ENCODE assay signal across 8 mouse cellular contexts in genomic region chr13:21718381-21719080, GRCm38 (mm10). TPM values are rescaled to one million over a fixed set of nuclear protein-coding genes. Genes with fewer than 3 reads are reported as not detected.
DNase-seq lines count a peak whose midpoint lies in the region; ATAC-seq and TF ChIP-seq lines count a peak whose summit lies in the region.

No protein-coding gene starts in this region.

- no peak for ATAC-seq in heart, embryonic 15.5 days (replicated peaks; ENCODE audit: insufficient number of reproducible peaks, insufficient read depth, low FRiP score, low read depth)
- no peak for ATAC-seq in hindbrain, embryonic 11.5 days (ENCODE audit: low FRiP score)
- ATAC-seq in midbrain, embryonic 13.5 days, result no peak

- peak overlapping the region; percentile 52 for H3K9ac ChIP-seq in heart, embryonic 15.5 days
- peak overlapping the region; percentile 79 for H3K9ac ChIP-seq in hindbrain, embryonic 11.5 days (ENCODE audit: low read depth, low read length)
- peak overlapping the region; percentile 74 for H3K9ac ChIP-seq in midbrain, embryonic 13.5 days (replicated peaks)

- 66% methylated on average over 4 of the region's 4 CpGs for WGBS in heart, embryonic 15.5 days
- WGBS in hindbrain, embryonic 11.5 days, result 60% methylated on average over 4 of the region's 4 CpGs
- WGBS in midbrain, embryonic 13.5 days, result 59% methylated on average over 4 of the region's 4 CpGs

- peaks cover 34% of the 10 kb centered on the region for H3K4me1 ChIP-seq in heart, embryonic 15.5 days (replicated peaks)
- peaks cover 16% of the 10 kb centered on the region for H3K4me1 ChIP-seq in bone marrow macrophage, adult 2 months (ENCODE audit: control insufficient read depth, insufficient read depth, low read length)
- H3K4me1 ChIP-seq in hindbrain, embryonic 11.5 days (replicated peaks; ENCODE audit: control insufficient read depth, insufficient read depth, low read length), result peaks cover 4% of the 10 kb centered on the region; the same call in 1 of the 2 replicates
- H3K4me1 ChIP-seq in midbrain, embryonic 13.5 days (replicated peaks), result peaks cover 46% of the 10 kb centered on the region

- TF ChIP-seq POLR2A in bone marrow macrophage, adult 2 months (IDR thresholded peaks at IDR 0.05; ENCODE audit: borderline replicate concordance, low read depth, low read length), result no peak

- TF ChIP-seq CTCF in bone marrow macrophage, adult 2 months (IDR thresholded peaks at IDR 0.05; ENCODE audit: low read depth, low read length), result no peak

- H3K4me3 ChIP-seq in heart, embryonic 15.5 days, result peak overlapping the region; percentile 49
- peak overlapping the region; percentile 31 for H3K4me3 ChIP-seq in bone marrow macrophage, adult 2 months (ENCODE audit: insufficient read depth, low read length)
- peak overlapping the region; percentile 47 for H3K4me3 ChIP-seq in hindbrain, embryonic 11.5 days (ENCODE audit: low read depth, low read length)
- H3K4me3 ChIP-seq in midbrain, embryonic 13.5 days (replicated peaks), result peak overlapping the region; percentile 44

- no peaks in the 10 kb centered on the region for H3K9me3 ChIP-seq in heart, embryonic 15.5 days (replicated peaks)
- no peaks in the 10 kb centered on the region for H3K9me3 ChIP-seq in hindbrain, embryonic 11.5 days (ENCODE audit: control insufficient read depth, low read length)
- H3K9me3 ChIP-seq in midbrain, embryonic 13.5 days, result no peaks in the 10 kb centered on the region

- H3K27ac ChIP-seq in heart, embryonic 15.5 days, result peak overlapping the region; percentile 63
- peak overlapping the region; percentile 90 for H3K27ac ChIP-seq in bone marrow macrophage, adult 2 months (ENCODE audit: insufficient read depth, low read depth, low read length)
- H3K27ac ChIP-seq in hindbrain, embryonic 11.5 days (ENCODE audit: low read depth, low read length), result peak overlapping the region; percentile 80
- 0 out of 2 replicates have a peak overlapping the region, but pooled peaks have one; percentile 4 for H3K27ac ChIP-seq in midbrain, embryonic 13.5 days

- H3K27me3 ChIP-seq in heart, embryonic 15.5 days, result no peaks in the 10 kb centered on the region
- H3K27me3 ChIP-seq in hindbrain, embryonic 11.5 days (ENCODE audit: control insufficient read depth, insufficient read depth, low read length), result no peaks in the 10 kb centered on the region
- no peaks in the 10 kb centered on the region for H3K27me3 ChIP-seq in midbrain, embryonic 13.5 days

- DNase-seq in heart, postnatal 10 days, result no peak
- DNase-seq in hindbrain, embryonic 11.5 days (ENCODE audit: low spot score), result peak; percentile 52
- DNase-seq in layer of hippocampus, adult 18-20 months (ENCODE audit: low spot score in 2 of 2), result no peak
- DNase-seq in gastrocnemius, postnatal 10 days, result no peak
- no peak for DNase-seq in adrenal gland, postnatal 14 days

- intact Hi-C loops in heart, postnatal 10 days (cut with DNase I), result loop anchor here (10.0 kb wide), 2 partner anchors 226 to 314 kb away; partner anchors contain the start of genes Zfp184 and Zkscan3

- peak overlapping the region; percentile 83 for H3K4me2 ChIP-seq in heart, embryonic 15.5 days
- H3K4me2 ChIP-seq in hindbrain, embryonic 11.5 days (replicated peaks; ENCODE audit: low read depth, low read length), result peak overlapping the region; percentile 77
- peak overlapping the region; percentile 77 for H3K4me2 ChIP-seq in midbrain, embryonic 13.5 days (replicated peaks)

- no peaks in the 10 kb centered on the region for H3K36me3 ChIP-seq in heart, embryonic 15.5 days
- no peaks in the 10 kb centered on the region for H3K36me3 ChIP-seq in hindbrain, embryonic 11.5 days (ENCODE audit: control insufficient read depth, insufficient read depth, low read length)
- H3K36me3 ChIP-seq in midbrain, embryonic 13.5 days, result no peaks in the 10 kb centered on the region

RNA-seq across cellular contexts. Expression of gene Hist1h3h, which starts 1.1 kb away (rescaled TPM):
- 1.5 and 5.4 TPM in 2 replicates for polyA plus RNA-seq in heart, embryonic 15.5 days (2015; fragmentation: Nextera tagmentation; extraction: Ambion mirVana)
- total RNA-seq in heart, postnatal 10 days (2021), result 100 to 1,000 TPM; 284 to 332 TPM
- polyA plus RNA-seq in bone marrow macrophage, adult 2 months (2012; ENCODE audit: insufficient read depth, insufficient read length, missing spikeins), result 6.9 TPM in 1 of 2 replicates, not detected in the other
- polyA plus RNA-seq in hindbrain, embryonic 11.5 days (2014; fragmentation: Nextera tagmentation; extraction: Ambion mirVana), result 12.7 and 20.0 TPM in 2 replicates
- polyA plus RNA-seq in midbrain, embryonic 13.5 days (2015; fragmentation: Nextera tagmentation; extraction: Ambion mirVana), result 10.8 and 11.5 TPM in 2 replicates
- total RNA-seq in layer of hippocampus, adult 18-20 months (2021), result 10 to 100 TPM; 48.4 to 55.7 TPM
- 100 to 1,000 TPM; 240 to 265 TPM for total RNA-seq in gastrocnemius, postnatal 10 days (2021)
- 287 and 324 TPM in 2 replicates for total RNA-seq in adrenal gland, postnatal 14 days (2021)

RNA-seq across cellular contexts. Expression of gene Hist1h2ai, which starts 2.3 kb away (rescaled TPM):
- 9.9 and 11.4 TPM in 2 replicates for polyA plus RNA-seq in heart, embryonic 15.5 days (2015; fragmentation: Nextera tagmentation; extraction: Ambion mirVana)
- 100 to 1,000 TPM; 201 to 229 TPM for total RNA-seq in heart, postnatal 10 days (2021)
- polyA plus RNA-seq in bone marrow macrophage, adult 2 months (2012; ENCODE audit: insufficient read depth, insufficient read length, missing spikeins), result 4.0 TPM in 1 of 2 replicates, not detected in the other
- polyA plus RNA-seq in hindbrain, embryonic 11.5 days (2014; fragmentation: Nextera tagmentation; extraction: Ambion mirVana), result 17.3 and 25.6 TPM in 2 replicates
- polyA plus RNA-seq in midbrain, embryonic 13.5 days (2015; fragmentation: Nextera tagmentation; extraction: Ambion mirVana), result 12.9 and 37.4 TPM in 2 replicates
- total RNA-seq in layer of hippocampus, adult 18-20 months (2021), result 10 to 100 TPM in 1 of 2 experiments, 1 to 10 TPM in 1; 8.2 to 48.5 TPM
- 100 to 1,000 TPM; 125 TPM for total RNA-seq in gastrocnemius, postnatal 10 days (2021)
- 129 and 184 TPM in 2 replicates for total RNA-seq in adrenal gland, postnatal 14 days (2021)

RNA-seq across cellular contexts. Expression of gene Hist1h2bl, which starts 2.6 kb away (rescaled TPM):
- polyA plus RNA-seq in heart, embryonic 15.5 days (2015; fragmentation: Nextera tagmentation; extraction: Ambion mirVana), result 0.47 and 1.3 TPM in 2 replicates
- 100 to 1,000 TPM; 206 to 220 TPM for total RNA-seq in heart, postnatal 10 days (2021)
- not detected in 2 replicates for polyA plus RNA-seq in bone marrow macrophage, adult 2 months (2012; ENCODE audit: insufficient read depth, insufficient read length, missing spikeins)
- 2.1 and 3.0 TPM in 2 replicates for polyA plus RNA-seq in hindbrain, embryonic 11.5 days (2014; fragmentation: Nextera tagmentation; extraction: Ambion mirVana)
- 1.8 TPM in 1 of 2 replicates, not detected in the other for polyA plus RNA-seq in midbrain, embryonic 13.5 days (2015; fragmentation: Nextera tagmentation; extraction: Ambion mirVana)
- total RNA-seq in layer of hippocampus, adult 18-20 months (2021), result 10 to 100 TPM; 27.6 to 36.7 TPM
- total RNA-seq in gastrocnemius, postnatal 10 days (2021), result 100 to 1,000 TPM; 184 to 186 TPM
- total RNA-seq in adrenal gland, postnatal 14 days (2021), result 191 and 254 TPM in 2 replicates

RNA-seq across cellular contexts. Expression of gene Hist1h2bm, which starts 3.3 kb away (rescaled TPM):
- 1.3 and 2.3 TPM in 2 replicates for polyA plus RNA-seq in heart, embryonic 15.5 days (2015; fragmentation: Nextera tagmentation; extraction: Ambion mirVana)
- total RNA-seq in heart, postnatal 10 days (2021), result 10 to 100 TPM; 54.7 to 69.5 TPM
- 2.1 TPM in 1 of 2 replicates, not detected in the other for polyA plus RNA-seq in bone marrow macrophage, adult 2 months (2012; ENCODE audit: insufficient read depth, insufficient read length, missing spikeins)
- polyA plus RNA-seq in hindbrain, embryonic 11.5 days (2014; fragmentation: Nextera tagmentation; extraction: Ambion mirVana), result 4.2 and 4.3 TPM in 2 replicates
- 3.7 and 4.2 TPM in 2 replicates for polyA plus RNA-seq in midbrain, embryonic 13.5 days (2015; fragmentation: Nextera tagmentation; extraction: Ambion mirVana)
- 1 to 10 TPM; 2.9 to 3.3 TPM for total RNA-seq in layer of hippocampus, adult 18-20 months (2021)
- total RNA-seq in gastrocnemius, postnatal 10 days (2021), result 10 to 100 TPM; 50.7 to 68.7 TPM
- 57.9 and 74.0 TPM in 2 replicates for total RNA-seq in adrenal gland, postnatal 14 days (2021)

RNA-seq across cellular contexts. Expression of gene Hist1h4j, which starts 16.3 kb away (rescaled TPM):
- 0.66 and 0.67 TPM in 2 replicates for polyA plus RNA-seq in heart, embryonic 15.5 days (2015; fragmentation: Nextera tagmentation; extraction: Ambion mirVana)
- 10 to 100 TPM; 39.0 to 39.7 TPM for total RNA-seq in heart, postnatal 10 days (2021)
- polyA plus RNA-seq in bone marrow macrophage, adult 2 months (2012; ENCODE audit: insufficient read depth, insufficient read length, missing spikeins), result 1.8 and 2.7 TPM in 2 replicates
- 0.94 and 1.4 TPM in 2 replicates for polyA plus RNA-seq in hindbrain, embryonic 11.5 days (2014; fragmentation: Nextera tagmentation; extraction: Ambion mirVana)
- polyA plus RNA-seq in midbrain, embryonic 13.5 days (2015; fragmentation: Nextera tagmentation; extraction: Ambion mirVana), result 0.82 and 1.0 TPM in 2 replicates
- 10 to 100 TPM; 14.8 to 23.1 TPM for total RNA-seq in layer of hippocampus, adult 18-20 months (2021)
- 10 to 100 TPM; 32.2 to 32.7 TPM for total RNA-seq in gastrocnemius, postnatal 10 days (2021)
- 35.2 and 49.4 TPM in 2 replicates for total RNA-seq in adrenal gland, postnatal 14 days (2021)

Comparison
In these comparisons a context has a peak if more than half of its experiments do, and no peak if none do; other contexts are left out.
1. H3K27ac ChIP-seq: peak in every context shown above with its lines; median percentile 90 in bone marrow macrophage, adult 2 months; 80 in hindbrain, embryonic 11.5 days; 63 in heart, embryonic 15.5 days; 4 in midbrain, embryonic 13.5 days.